Mouse (Mus musculus): ENCODE results near the gene Cdkn2aip.

DNA sequence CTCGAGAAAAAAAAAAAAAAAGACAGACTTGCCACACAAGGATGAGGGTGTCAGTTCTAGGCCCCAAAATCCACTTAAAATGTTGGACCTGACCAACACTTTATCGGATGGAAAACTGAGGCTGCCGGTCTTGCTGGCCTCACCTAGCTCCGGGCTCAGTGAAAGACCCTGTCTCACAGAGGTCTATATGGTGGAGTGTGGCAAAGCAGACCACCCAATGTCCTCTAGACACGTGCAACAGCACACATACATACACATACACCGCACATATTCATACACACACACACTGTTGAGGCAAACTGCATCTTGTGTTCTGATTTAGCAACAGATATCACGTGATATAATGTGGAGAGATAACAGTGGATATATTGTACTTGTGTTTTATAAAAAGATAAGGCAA is 22.4 kb downstream of the Cdkn2aip start:
- TF ChIP-seq CTCF (IDR thresholded peaks at IDR 0.05; ENCODE audit: low read depth) (no peak), EP300 (IDR thresholded peaks at IDR 0.05; ENCODE audit: low read depth) (no peak)

Measured in liver, embryonic 14.5 days (tissue).